12 mouse cellular contexts compared by ENCODE assay signal in genomic region chr10:128133650-128134332, GRCm38 (mm10). TPM values are rescaled to one million over a fixed set of nuclear protein-coding genes. Genes with fewer than 3 reads are reported as not detected.
DNase-seq lines count a peak whose midpoint lies in the region; ATAC-seq lines count a peak whose summit lies in the region.
"Had no signal": no experiment of that assay in that cellular context is flagged by ENCODE, and none has a peak within 500 bp of the region (broad histone marks: within the 10 kb centered on the region; RNA-seq: fewer than 3 reads in every experiment).

No protein-coding gene starts in this region.

- peaks cover 32% of the 10 kb centered on the region for H3K36me3 ChIP-seq in midbrain, embryonic 13.5 days
- H3K36me3 ChIP-seq in midbrain, embryonic 11.5 days (ENCODE audit: control insufficient read depth, insufficient read depth, low read length) = peaks cover 4% of the 10 kb centered on the region; the same call in 1 of the 2 replicates

- H3K27me3 ChIP-seq in midbrain, embryonic 13.5 days = no peaks in the 10 kb centered on the region
- H3K27me3 ChIP-seq in midbrain, embryonic 11.5 days (ENCODE audit: control insufficient read depth, insufficient read depth, low read length) = no peaks in the 10 kb centered on the region; the same call in 1 of the 2 replicates

- no peak overlapping the region for H3K9ac ChIP-seq in midbrain, embryonic 13.5 days (replicated peaks)
- H3K9ac ChIP-seq in midbrain, embryonic 11.5 days (ENCODE audit: low read length) = no peak overlapping the region
- H3K9ac ChIP-seq: lung, embryonic 14.5 days had no signal

- H3K4me1 ChIP-seq in midbrain, embryonic 13.5 days (replicated peaks) = no peaks in the 10 kb centered on the region
- H3K4me1 ChIP-seq in midbrain, embryonic 11.5 days (ENCODE audit: control insufficient read depth, insufficient read depth, low read length) = no peaks in the 10 kb centered on the region

- no peak for DNase-seq in midbrain, embryonic 11.5 days (ENCODE audit: low spot score, missing footprints)
- DNase-seq in frontal cortex, adult 2 months (ENCODE audit: extremely low spot score in 1 of 2, low spot score in 1 of 2) = peak; percentile 57 to 79
- DNase-seq in layer of hippocampus, postnatal 36 days = peak; percentile 45 to 62
- peak; percentile 60 to 71 for DNase-seq in right cerebral cortex, postnatal 10 days (ENCODE audit: low spot score in 2 of 2)
- no peak for DNase-seq in cerebellum, adult 9-11 months
- DNase-seq in heart, adult 11 months = no peak
- DNase-seq in spleen, postnatal 36 days (ENCODE audit: low spot score in 2 of 2) = no peak
- DNase-seq: heart, adult 18-20 months; lung, embryonic 14.5 days had no signal

- no peaks in the 10 kb centered on the region for H3K9me3 ChIP-seq in midbrain, embryonic 13.5 days
- no peaks in the 10 kb centered on the region for H3K9me3 ChIP-seq in midbrain, embryonic 11.5 days (ENCODE audit: control insufficient read depth, low read length)

- no peak overlapping the region for H3K4me3 ChIP-seq in midbrain, embryonic 13.5 days (replicated peaks)
- H3K4me3 ChIP-seq in midbrain, embryonic 11.5 days (ENCODE audit: low read depth, low read length) = no peak overlapping the region
- H3K4me3 ChIP-seq: myocyte had no signal

- 0 out of 2 replicates have a peak overlapping the region, but pooled peaks have one; percentile 32 for H3K27ac ChIP-seq in midbrain, embryonic 13.5 days
- H3K27ac ChIP-seq in midbrain, embryonic 11.5 days (ENCODE audit: low read depth, low read length) = no peak overlapping the region

- 36% methylated on average over 13 of the region's 13 CpGs for WGBS in midbrain, embryonic 13.5 days
- 41% methylated on average over 13 of the region's 13 CpGs for WGBS in midbrain, embryonic 11.5 days

- ATAC-seq in midbrain, embryonic 13.5 days = no peak
- no peak for ATAC-seq in midbrain, embryonic 11.5 days (ENCODE audit: low FRiP score)
- ATAC-seq: intestine, embryonic 16.5 days had no signal

- H3K4me2 ChIP-seq in midbrain, embryonic 13.5 days (replicated peaks) = no peak overlapping the region
- no peak overlapping the region for H3K4me2 ChIP-seq in midbrain, embryonic 11.5 days
- H3K4me2 ChIP-seq: lung, embryonic 14.5 days had no signal

RNA-seq across cellular contexts. Expression of gene Baz2a, which starts 42.4 kb away (rescaled TPM):
- 13.8 and 13.9 TPM in 2 replicates for polyA plus RNA-seq in midbrain, embryonic 13.5 days (2015; fragmentation: Nextera tagmentation; extraction: Ambion mirVana)
- 20.2 and 21.0 TPM in 2 replicates for polyA plus RNA-seq in midbrain, embryonic 11.5 days (2014; fragmentation: Nextera tagmentation; extraction: Ambion mirVana)
- polyA plus RNA-seq in frontal cortex, adult 2 months (2012; rRNA removed) = 36.0 TPM in 2 replicates
- total RNA-seq in layer of hippocampus, postnatal 36 days (2021) = 10 to 100 TPM; 39.9 to 46.8 TPM

RNA-seq across cellular contexts. Expression of gene Rbms2, which starts 46.3 kb away (rescaled TPM):
- polyA plus RNA-seq in midbrain, embryonic 13.5 days (2015; fragmentation: Nextera tagmentation; extraction: Ambion mirVana) = 9.8 and 10.9 TPM in 2 replicates
- polyA plus RNA-seq in midbrain, embryonic 11.5 days (2014; fragmentation: Nextera tagmentation; extraction: Ambion mirVana) = 19.7 TPM in 2 replicates
- polyA plus RNA-seq in frontal cortex, adult 2 months (2012; rRNA removed) = 19.1 and 20.1 TPM in 2 replicates
- 10 to 100 TPM; 12.8 to 13.7 TPM for total RNA-seq in layer of hippocampus, postnatal 36 days (2021)

RNA-seq across cellular contexts. Expression of gene Atp5b, which starts 50.7 kb away (rescaled TPM):
- polyA plus RNA-seq in midbrain, embryonic 13.5 days (2015; fragmentation: Nextera tagmentation; extraction: Ambion mirVana) = 2,005 and 2,018 TPM in 2 replicates
- polyA plus RNA-seq in midbrain, embryonic 11.5 days (2014; fragmentation: Nextera tagmentation; extraction: Ambion mirVana) = 2,316 and 2,383 TPM in 2 replicates
- polyA plus RNA-seq in frontal cortex, adult 2 months (2012; rRNA removed) = 1,563 and 1,614 TPM in 2 replicates
- 1,000 to 10,000 TPM; 1,628 to 1,744 TPM for total RNA-seq in layer of hippocampus, postnatal 36 days (2021)

Comparison
In these comparisons a context has a peak if more than half of its experiments do, and no peak if none do; other contexts are left out.
1. DNase-seq: peak in frontal cortex, adult 2 months (2 of 2), layer of hippocampus, postnatal 36 days (2 of 2) and right cerebral cortex, postnatal 10 days (2 of 2); none in midbrain, embryonic 11.5 days (single experiment), cerebellum, adult 9-11 months (single experiment), heart, adult 11 months (single experiment) and spleen, postnatal 36 days (0 of 2).